Mouse (Mus musculus): ENCODE results near the gene Adam19. TPM values are rescaled to one million over a fixed set of nuclear protein-coding genes. Genes with fewer than 3 reads are reported as not detected.
A peak's percentile ranks its signal among the peaks of the same experiment; 100 is the strongest.

The Adam19 gene
- polyA plus RNA-seq, 1 experiment from 2014 or later = 12.0 TPM

- 54% methylated on average over 3 of the region's 3 CpGs for WGBS
- Histone ChIP-seq H3K27ac (ENCODE audit: low read length) (no peak overlapping the region), H3K4me1 (ENCODE audit: control insufficient read depth, insufficient read depth, low read length) (0 out of 2 replicates have a peak, but pooled peaks cover 2% of the 10 kb centered on the region), H3K4me2 (ENCODE audit: low read depth, low read length) (no peak overlapping the region), H3K36me3 (ENCODE audit: control insufficient read depth, insufficient read depth, low read length) (no peaks in the 10 kb centered on the region), H3K27me3 (replicated peaks; ENCODE audit: control insufficient read depth, insufficient read depth, low read length) (no peaks in the 10 kb centered on the region), H3K4me3 (ENCODE audit: low read length) (no peak overlapping the region), H3K9ac (ENCODE audit: low read depth, low read length) (no peak overlapping the region), H3K9me3 (ENCODE audit: control insufficient read depth, low read length) (no peaks in the 10 kb centered on the region)
- ATAC-seq = no peak
Measured at GRCm38 (mm10) chr11:46031470-46031869, 24.3 kb upstream of the Adam19 start.

GRCm38 (mm10) chr11:46032956-46033355, 22.8 kb upstream of the Adam19 start:
- no peaks in the 10 kb centered on the region for H3K36me3 ChIP-seq (ENCODE audit: control insufficient read depth, insufficient read depth, low read length)
- no peak overlapping the region for H3K4me3 ChIP-seq (ENCODE audit: low read length)
- 85% methylated on average over 7 of the region's 7 CpGs for WGBS
- no peak overlapping the region for H3K9ac ChIP-seq (ENCODE audit: low read depth, low read length)
- no peak overlapping the region for H3K27ac ChIP-seq (ENCODE audit: low read length)
- no peaks in the 10 kb centered on the region for H3K27me3 ChIP-seq (replicated peaks; ENCODE audit: control insufficient read depth, insufficient read depth, low read length)
- no peak overlapping the region for H3K4me2 ChIP-seq (ENCODE audit: low read depth, low read length)
- no peaks in the 10 kb centered on the region for H3K9me3 ChIP-seq (ENCODE audit: control insufficient read depth, low read length)
- no peak for ATAC-seq
- 0 out of 2 replicates have a peak, but pooled peaks cover 2% of the 10 kb centered on the region for H3K4me1 ChIP-seq (ENCODE audit: control insufficient read depth, insufficient read depth, low read length)

GRCm38 (mm10) chr11:46036374-46036773, 19.4 kb upstream of the Adam19 start:
- no peak for ATAC-seq
- 0 out of 2 replicates have a peak, but pooled peaks cover 8% of the 10 kb centered on the region for H3K4me1 ChIP-seq (ENCODE audit: control insufficient read depth, insufficient read depth, low read length)
- H3K4me3 ChIP-seq (ENCODE audit: low read length) = no peak overlapping the region
- H3K27me3 ChIP-seq (replicated peaks; ENCODE audit: control insufficient read depth, insufficient read depth, low read length) = no peaks in the 10 kb centered on the region
- no peak overlapping the region for H3K4me2 ChIP-seq (ENCODE audit: low read depth, low read length)
- 84% methylated on average over 10 of the region's 10 CpGs for WGBS
- H3K9ac ChIP-seq (ENCODE audit: low read depth, low read length) = no peak overlapping the region
- no peaks in the 10 kb centered on the region for H3K9me3 ChIP-seq (ENCODE audit: control insufficient read depth, low read length)
- H3K36me3 ChIP-seq (ENCODE audit: control insufficient read depth, insufficient read depth, low read length) = no peaks in the 10 kb centered on the region
- no peak overlapping the region for H3K27ac ChIP-seq (ENCODE audit: low read length)

- 78% methylated on average over 15 of the region's 15 CpGs for WGBS
- no peak overlapping the region for H3K27ac ChIP-seq (ENCODE audit: low read length)
Measured at GRCm38 (mm10) chr11:46038901-46039300, 16.9 kb upstream of the Adam19 start.

GRCm38 (mm10) chr11:46039335-46039734, 16.5 kb upstream of the Adam19 start:
- Histone ChIP-seq H3K4me1 (ENCODE audit: control insufficient read depth, insufficient read depth, low read length) (0 out of 2 replicates have a peak, but pooled peaks cover 9% of the 10 kb centered on the region), H3K9me3 (ENCODE audit: control insufficient read depth, low read length) (no peaks in the 10 kb centered on the region), H3K4me2 (ENCODE audit: low read depth, low read length) (0 out of 2 replicates have a peak overlapping the region, but pooled peaks have one; percentile 16), H3K36me3 (ENCODE audit: control insufficient read depth, insufficient read depth, low read length) (no peaks in the 10 kb centered on the region), H3K4me3 (ENCODE audit: low read length) (no peak overlapping the region), H3K9ac (ENCODE audit: low read depth, low read length) (no peak overlapping the region), H3K27me3 (replicated peaks; ENCODE audit: control insufficient read depth, insufficient read depth, low read length) (no peaks in the 10 kb centered on the region), H3K27ac (ENCODE audit: low read length) (no peak overlapping the region)
- WGBS = 58% methylated on average over 11 of the region's 11 CpGs
- ATAC-seq = no peak

More at GRCm38 (mm10) chr11:46038901-46039300, 16.9 kb upstream of the Adam19 start:
- H3K4me1 ChIP-seq (ENCODE audit: control insufficient read depth, insufficient read depth, low read length) = 0 out of 2 replicates have a peak, but pooled peaks cover 9% of the 10 kb centered on the region
- H3K36me3 ChIP-seq (ENCODE audit: control insufficient read depth, insufficient read depth, low read length) = no peaks in the 10 kb centered on the region
- 0 out of 2 replicates have a peak overlapping the region, but pooled peaks have one; percentile 16 for H3K4me2 ChIP-seq (ENCODE audit: low read depth, low read length)
- H3K4me3 ChIP-seq (ENCODE audit: low read length) = no peak overlapping the region
- no peaks in the 10 kb centered on the region for H3K27me3 ChIP-seq (replicated peaks; ENCODE audit: control insufficient read depth, insufficient read depth, low read length)
- no peak overlapping the region for H3K9ac ChIP-seq (ENCODE audit: low read depth, low read length)
- no peaks in the 10 kb centered on the region for H3K9me3 ChIP-seq (ENCODE audit: control insufficient read depth, low read length)
- ATAC-seq = no peak

- no peak for ATAC-seq
- Histone ChIP-seq H3K36me3 (ENCODE audit: control insufficient read depth, insufficient read depth, low read length) (no peaks in the 10 kb centered on the region), H3K4me3 (ENCODE audit: low read length) (no peak overlapping the region), H3K4me1 (ENCODE audit: control insufficient read depth, insufficient read depth, low read length) (0 out of 2 replicates have a peak, but pooled peaks cover 9% of the 10 kb centered on the region), H3K9me3 (ENCODE audit: control insufficient read depth, low read length) (no peaks in the 10 kb centered on the region), H3K4me2 (ENCODE audit: low read depth, low read length) (no peak overlapping the region), H3K27ac (ENCODE audit: low read length) (no peak overlapping the region), H3K9ac (ENCODE audit: low read depth, low read length) (no peak overlapping the region), H3K27me3 (replicated peaks; ENCODE audit: control insufficient read depth, insufficient read depth, low read length) (no peaks in the 10 kb centered on the region)
- WGBS = 76% methylated on average over 9 of the region's 9 CpGs
Measured at GRCm38 (mm10) chr11:46040841-46041556, 14.8 kb upstream of the Adam19 start.

- H3K36me3 ChIP-seq (ENCODE audit: control insufficient read depth, insufficient read depth, low read length) = no peaks in the 10 kb centered on the region
- no peak for ATAC-seq
Measured at GRCm38 (mm10) chr11:46041607-46042267, 14.1 kb upstream of the Adam19 start.

GRCm38 (mm10) chr11:46044781-46045180, 11.0 kb upstream of the Adam19 start:
- H3K27me3 ChIP-seq (replicated peaks; ENCODE audit: control insufficient read depth, insufficient read depth, low read length) = no peaks in the 10 kb centered on the region
- WGBS = 83% methylated on average over 5 of the region's 5 CpGs
- H3K36me3 ChIP-seq (ENCODE audit: control insufficient read depth, insufficient read depth, low read length) = no peaks in the 10 kb centered on the region
- ATAC-seq = no peak
- no peak overlapping the region for H3K4me2 ChIP-seq (ENCODE audit: low read depth, low read length)
- 0 out of 2 replicates have a peak, but pooled peaks cover 4% of the 10 kb centered on the region for H3K4me1 ChIP-seq (ENCODE audit: control insufficient read depth, insufficient read depth, low read length)
- no peak overlapping the region for H3K9ac ChIP-seq (ENCODE audit: low read depth, low read length)
- no peak overlapping the region for H3K4me3 ChIP-seq (ENCODE audit: low read length)
- no peaks in the 10 kb centered on the region for H3K9me3 ChIP-seq (ENCODE audit: control insufficient read depth, low read length)
- no peak overlapping the region for H3K27ac ChIP-seq (ENCODE audit: low read length)

More at GRCm38 (mm10) chr11:46041607-46042267, 14.1 kb upstream of the Adam19 start:
- no peak overlapping the region for H3K4me3 ChIP-seq (ENCODE audit: low read length)
- H3K9ac ChIP-seq (ENCODE audit: low read depth, low read length) = no peak overlapping the region
- WGBS = 62% methylated on average over 12 of the region's 12 CpGs
- no peaks in the 10 kb centered on the region for H3K9me3 ChIP-seq (ENCODE audit: control insufficient read depth, low read length)
- no peak overlapping the region for H3K27ac ChIP-seq (ENCODE audit: low read length)
- no peaks in the 10 kb centered on the region for H3K27me3 ChIP-seq (replicated peaks; ENCODE audit: control insufficient read depth, insufficient read depth, low read length)
- 0 out of 2 replicates have a peak, but pooled peaks cover 9% of the 10 kb centered on the region for H3K4me1 ChIP-seq (ENCODE audit: control insufficient read depth, insufficient read depth, low read length)
- no peak overlapping the region for H3K4me2 ChIP-seq (ENCODE audit: low read depth, low read length)

- no peak for ATAC-seq
- no peak overlapping the region for H3K4me3 ChIP-seq (ENCODE audit: low read length)
- H3K27me3 ChIP-seq (replicated peaks; ENCODE audit: control insufficient read depth, insufficient read depth, low read length) = no peaks in the 10 kb centered on the region
- H3K36me3 ChIP-seq (ENCODE audit: control insufficient read depth, insufficient read depth, low read length) = no peaks in the 10 kb centered on the region
- no peaks in the 10 kb centered on the region for H3K4me1 ChIP-seq (ENCODE audit: control insufficient read depth, insufficient read depth, low read length)
- 88% methylated on average over 3 of the region's 3 CpGs for WGBS
- no peak overlapping the region for H3K27ac ChIP-seq (ENCODE audit: low read length)
- no peak overlapping the region for H3K9ac ChIP-seq (ENCODE audit: low read depth, low read length)
- no peaks in the 10 kb centered on the region for H3K9me3 ChIP-seq (ENCODE audit: control insufficient read depth, low read length)
- no peak overlapping the region for H3K4me2 ChIP-seq (ENCODE audit: low read depth, low read length)
Measured at GRCm38 (mm10) chr11:46047264-46047663, 8.5 kb upstream of the Adam19 start.

Measured in intestine, embryonic 16.5 days (tissue).